Mouse (Mus musculus) MEL (cell line): ENCODE results near the gene Ahcyl2. TPM values are rescaled to one million over a fixed set of nuclear protein-coding genes. Genes with fewer than 3 reads are reported as not detected.

ENCODE experiments used
- DNase-seq: peaks from one replicate; pipeline ENCODE4 v3.0.0; 2011; ENCODE audit warnings: low read depth, low spot score
- H3K27ac ChIP-seq: 2 replicates; pipeline ENCODE4 v1.5.1; 2012; ENCODE audit warnings: low read depth, mild to moderate bottlenecking, control low read depth, low read length, moderate library complexity; ENCODE audit not compliant: control insufficient read depth
- H3K27me3 ChIP-seq, 2 experiments: fragments of 150-350 bp in 1 of 2; sonication (generic) in 1 of 2; 2 replicates each; pipeline ENCODE4 v1.6.1; 2012; ENCODE audit warnings: low read length in 2 of 2, mild to moderate bottlenecking in 2 of 2, improper control_type of control experiment in 1 of 2, moderate library complexity in 1 of 2; ENCODE audit not compliant: insufficient read depth in 2 of 2, control insufficient read depth in 1 of 2
- H3K36me3 ChIP-seq, 2 experiments: 2 replicates each; pipeline ENCODE4 v1.6.1; 2012 to 2014; ENCODE audit warnings: low read length in 2 of 2, improper control_type of control experiment in 1 of 2, inconsistent platforms in 1 of 2, mild to moderate bottlenecking in 1 of 2; ENCODE audit not compliant: insufficient read depth in 2 of 2, control insufficient read depth in 1 of 2
- H3K4me1 ChIP-seq, 2 experiments: fragments of 150-350 bp in 1 of 2; sonication (generic) in 1 of 2; 2 replicates each; pipeline ENCODE4 v1.6.1; 2012; ENCODE audit warnings: low read length in 2 of 2, improper control_type of control experiment in 1 of 2, mild to moderate bottlenecking in 1 of 2; ENCODE audit not compliant: insufficient read depth in 2 of 2, control insufficient read depth in 1 of 2
- H3K4me3 ChIP-seq, 2 experiments: fragments of 150-350 bp in 1 of 2; sonication (generic) in 1 of 2; 2 replicates each; pipeline ENCODE4 v1.5.1; 2012; ENCODE audit warnings: low read depth in 2 of 2, low read length in 2 of 2, mild to moderate bottlenecking in 2 of 2, moderate library complexity in 2 of 2, control low read depth in 1 of 2, improper control_type of control experiment in 1 of 2; ENCODE audit not compliant: control insufficient read depth in 1 of 2, insufficient read depth in 1 of 2
- H3K79me2 ChIP-seq: 2 replicates; pipeline ENCODE4 v1.6.1; 2012; ENCODE audit warnings: mild to moderate bottlenecking, low read length, moderate library complexity; ENCODE audit not compliant: control insufficient read depth, poor library complexity, insufficient read depth
- H3K9ac ChIP-seq: 2 replicates; pipeline ENCODE4 v1.6.1; 2012; ENCODE audit warnings: low read depth, mild to moderate bottlenecking, control low read depth, low read length, moderate library complexity; ENCODE audit not compliant: control insufficient read depth, poor library complexity, severe bottlenecking
- H3K9me3 ChIP-seq: fragments of 150-350 bp; sonication (generic); replicated peaks from 2 replicates; pipeline ENCODE4 v1.6.1; 2012; ENCODE audit warnings: mild to moderate bottlenecking, low read length, improper control_type of control experiment, moderate library complexity; ENCODE audit not compliant: insufficient read depth
- BHLHE40 ChIP-seq: IDR thresholded peaks from 2 replicates; pipeline ENCODE4 v1.6.1; 2012; ENCODE audit warnings: low read depth, mild to moderate bottlenecking, inconsistent platforms, low read length, improper control_type of control experiment, borderline replicate concordance
- CHD2 ChIP-seq: IDR thresholded peaks from 2 replicates; pipeline ENCODE4 v1.6.1; 2011; ENCODE audit warnings: low read length, improper control_type of control experiment
- ELF1 ChIP-seq: IDR thresholded peaks from 2 replicates; pipeline ENCODE4 v1.6.1; 2014; ENCODE audit warnings: low read depth, mild to moderate bottlenecking, inconsistent platforms, low read length, improper control_type of control experiment, moderate library complexity
- EP300 ChIP-seq, 2 experiments: IDR thresholded peaks; 2 replicates each; pipeline ENCODE4 v1.6.1; 2011; ENCODE audit warnings: improper control_type of control experiment in 2 of 2, low read length in 2 of 2, low read depth in 1 of 2, mild to moderate bottlenecking in 1 of 2
- GABPA ChIP-seq: IDR thresholded peaks from 2 replicates; pipeline ENCODE4 v1.6.1; 2012; ENCODE audit warnings: low read depth, mild to moderate bottlenecking, inconsistent platforms, low read length, improper control_type of control experiment, moderate library complexity
- GATA1 ChIP-seq: IDR thresholded peaks from 2 replicates; pipeline ENCODE4 v1.6.1; 2011; ENCODE audit warnings: low read depth, low read length, improper control_type of control experiment
- HCFC1 ChIP-seq: IDR thresholded peaks from 2 replicates; pipeline ENCODE4 v1.6.1; 2012; ENCODE audit warnings: low read depth, mild to moderate bottlenecking, inconsistent platforms, low read length, improper control_type of control experiment, moderate library complexity
- JUND ChIP-seq: IDR thresholded peaks from 2 replicates; pipeline ENCODE4 v1.6.1; 2011; ENCODE audit warnings: low read depth, mild to moderate bottlenecking, improper control_type of control experiment, low read length
- MAFK ChIP-seq: IDR thresholded peaks from 2 replicates; pipeline ENCODE4 v1.6.1; 2011; ENCODE audit warnings: low read depth, mild to moderate bottlenecking, low read length, improper control_type of control experiment, borderline replicate concordance
- MAX ChIP-seq: IDR thresholded peaks from 2 replicates; pipeline ENCODE4 v1.6.1; 2011; ENCODE audit warnings: low read length, improper control_type of control experiment
- MAZ ChIP-seq: IDR thresholded peaks from 2 replicates; pipeline ENCODE4 v1.6.1; 2012; ENCODE audit warnings: low read depth, mild to moderate bottlenecking, inconsistent platforms, low read length, improper control_type of control experiment
- MEF2A ChIP-seq: IDR thresholded peaks from 2 replicates; pipeline ENCODE4 v1.6.1; 2014; ENCODE audit warnings: low read depth, mild to moderate bottlenecking, inconsistent platforms, low read length, improper control_type of control experiment; ENCODE audit not compliant: poor library complexity, insufficient replicate concordance, severe bottlenecking; ENCODE audit errors: extremely low read depth
- MXI1 ChIP-seq: IDR thresholded peaks from 2 replicates; pipeline ENCODE4 v1.6.1; 2011; ENCODE audit warnings: mild to moderate bottlenecking, low read depth, low read length, improper control_type of control experiment
- MYC ChIP-seq: IDR thresholded peaks from 2 replicates; pipeline ENCODE4 v1.6.1; 2011; ENCODE audit warnings: low read depth, mild to moderate bottlenecking, low read length, improper control_type of control experiment, moderate library complexity
- POLR2AphosphoS2 ChIP-seq: IDR thresholded peaks from 2 replicates; pipeline ENCODE4 v1.6.1; 2011; ENCODE audit warnings: low read length, improper control_type of control experiment
- POLR2AphosphoS5 ChIP-seq: IDR thresholded peaks from 2 replicates; pipeline ENCODE4 v1.6.1; 2012; ENCODE audit warnings: low read depth, borderline replicate concordance, mild to moderate bottlenecking, inconsistent platforms, low read length, moderate library complexity, mixed read lengths
- RAD21 ChIP-seq: IDR thresholded peaks from 2 replicates; pipeline ENCODE4 v1.6.1; 2011; ENCODE audit warnings: mild to moderate bottlenecking, low read depth, low read length, improper control_type of control experiment
- RCOR1 ChIP-seq: IDR thresholded peaks from 2 replicates; pipeline ENCODE4 v1.6.1; 2012; ENCODE audit warnings: low read depth, mild to moderate bottlenecking, inconsistent platforms, low read length, improper control_type of control experiment
- SIN3A ChIP-seq: IDR thresholded peaks from 2 replicates; pipeline ENCODE4 v1.6.1; 2012; ENCODE audit warnings: low read length, improper control_type of control experiment, inconsistent platforms
- TAL1 ChIP-seq: IDR thresholded peaks from 2 replicates; pipeline ENCODE4 v1.6.1; 2012; ENCODE audit warnings: mild to moderate bottlenecking, inconsistent platforms, low read length, moderate library complexity, mixed read lengths
- TBP ChIP-seq: IDR thresholded peaks from 2 replicates; pipeline ENCODE4 v1.8.0; 2011; ENCODE audit warnings: low read depth, low read length, improper control_type of control experiment
- TCF12 ChIP-seq: IDR thresholded peaks from 2 replicates; pipeline ENCODE4 v1.6.1; 2014; ENCODE audit warnings: low read depth, mild to moderate bottlenecking, inconsistent platforms, low read length, improper control_type of control experiment, moderate library complexity
- USF1 ChIP-seq: IDR thresholded peaks from 2 replicates; pipeline ENCODE4 v1.6.1; 2014; ENCODE audit warnings: low read depth, mild to moderate bottlenecking, inconsistent platforms, low read length, improper control_type of control experiment, moderate library complexity
- USF2 ChIP-seq, 2 experiments: IDR thresholded peaks; 2 replicates each; pipeline ENCODE4 v1.6.1; 2011 to 2012; ENCODE audit warnings: improper control_type of control experiment in 2 of 2, low read length in 2 of 2, borderline replicate concordance in 1 of 2, inconsistent platforms in 1 of 2, low read depth in 1 of 2, mild to moderate bottlenecking in 1 of 2; ENCODE audit not compliant: insufficient read depth in 1 of 2
- ZC3H11A ChIP-seq: IDR thresholded peaks from 2 replicates; pipeline ENCODE4 v1.6.1; 2012; ENCODE audit warnings: low read depth, mild to moderate bottlenecking, inconsistent platforms, low read length, improper control_type of control experiment
- ZKSCAN1 ChIP-seq: IDR thresholded peaks from 2 replicates; pipeline ENCODE4 v1.6.1; 2012; ENCODE audit warnings: low read depth, mild to moderate bottlenecking, inconsistent platforms, low read length, improper control_type of control experiment, moderate library complexity
- ZNF384 ChIP-seq: IDR thresholded peaks from 2 replicates; pipeline ENCODE4 v1.6.1; 2012; ENCODE audit warnings: low read depth, mild to moderate bottlenecking, inconsistent platforms, low read length, improper control_type of control experiment
- polyA plus RNA-seq, 2 experiments: library from polyadenylated mRNA; stranded (reverse) in 1 of 2; unstranded in 1 of 2; fragments of >175 nt in 1 of 2; fragments of >200 nt in 1 of 2; gene quantifications; 2 replicates each; pipeline versions ENCODE4 v1.2.1 to v1.2.4; 2012; ENCODE audit warnings: low replicate concordance in 2 of 2, low read depth in 1 of 2; ENCODE audit not compliant: insufficient read length in 2 of 2, insufficient read depth in 1 of 2, missing spikeins in 1 of 2
- total RNA-seq: library from RNA; depleted of rRNA; stranded (reverse); fragments of 300-350 nt; gene quantifications from 2 replicates; pipeline ENCODE4 v1.2.3, GENCODE M21; 2012

Ahcyl2 gene
- total and polyA plus RNA-seq, 3 experiments = 16.9 to 17.0 TPM; not detected in 1

DNA sequence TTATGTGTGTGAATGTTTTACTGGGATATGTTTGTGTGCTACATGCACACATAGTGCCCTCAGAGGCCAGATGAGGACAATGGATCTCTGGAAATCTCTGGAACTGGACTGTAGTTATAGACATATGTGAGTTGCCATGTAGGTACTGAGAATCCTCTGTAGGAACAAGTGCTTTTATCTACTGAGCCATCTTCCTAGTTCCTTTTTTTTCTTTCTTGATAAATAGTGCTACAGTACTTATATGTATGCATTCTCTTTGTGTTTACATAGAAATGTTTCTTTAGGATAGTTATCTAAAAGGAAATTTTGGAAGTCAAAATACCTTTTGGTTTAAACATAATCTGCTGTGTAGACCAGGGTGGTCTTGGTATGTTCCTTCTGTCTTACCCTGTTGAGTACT lies 12.3 kb downstream of the Ahcyl2 start:
- peaks cover 26 to 49% of the 10 kb centered on the region in 2 experiments for H3K4me1 ChIP-seq
- no peak for DNase-seq
- H3K27ac ChIP-seq = no peak overlapping the region
- H3K9me3 ChIP-seq = no peaks in the 10 kb centered on the region
- peaks cover 0 to 58% of the 10 kb centered on the region in 2 experiments; a peak in 2 of 4 replicates for H3K36me3 ChIP-seq
- TF ChIP-seq RAD21 = no peak
- no peak for TF ChIP-seq SIN3A
- TF ChIP-seq ELF1 = no peak
- no peak for TF ChIP-seq TBP
- TF ChIP-seq RCOR1 = no peak
- TF ChIP-seq TCF12 = no peak
- peak; percentile 83 for TF ChIP-seq GATA1
- TF ChIP-seq BHLHE40 = no peak
- no peak for TF ChIP-seq JUND
- TF ChIP-seq ZNF384 = peak; percentile 61
- TF ChIP-seq CHD2 = no peak
- no peak for TF ChIP-seq MAX
- peak in 1 of 2 experiments; percentile 53; a peak in 1 of 4 replicates for TF ChIP-seq EP300 (IDR thresholded peaks at IDR 0.05; ENCODE audit: low read depth in 1 of 2, low read length in 2 of 2)
- TF ChIP-seq GABPA = no peak
- no peak for TF ChIP-seq HCFC1
- no peak for TF ChIP-seq ZC3H11A
- TF ChIP-seq, all 39 proteins: peak for 3
- H3K4me3 ChIP-seq = no peak overlapping the region
- peaks cover 7% of the 10 kb centered on the region for H3K79me2 ChIP-seq
- no peaks in the 10 kb centered on the region for H3K27me3 ChIP-seq
- H3K9ac ChIP-seq = no peak overlapping the region

DNA sequence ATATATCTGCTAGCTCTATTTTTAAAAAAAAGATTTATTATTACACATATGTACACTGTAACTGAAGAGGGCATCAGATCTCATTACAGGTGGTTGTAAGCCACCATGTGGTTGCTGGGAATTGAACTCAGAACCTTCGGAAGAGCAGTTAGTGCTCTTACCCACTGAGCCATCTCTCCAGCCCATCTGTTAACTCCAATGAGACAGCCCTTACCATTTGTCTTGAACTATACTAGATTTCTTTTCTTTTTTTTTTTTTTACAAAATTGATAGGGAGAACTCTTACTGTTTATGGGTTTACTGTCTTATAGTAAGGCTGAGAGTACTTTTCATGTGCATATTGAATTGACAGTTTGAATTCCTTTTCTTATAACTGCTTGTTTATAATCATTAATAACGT lies 12.8 kb downstream of the Ahcyl2 start:
- Histone ChIP-seq H3K9me3 (no peaks in the 10 kb centered on the region), H3K9ac (no peak overlapping the region), H3K27ac (no peak overlapping the region), H3K36me3 (peaks cover 0 to 60% of the 10 kb centered on the region in 2 experiments; a peak in 2 of 4 replicates), H3K79me2 (peaks cover 7% of the 10 kb centered on the region), H3K27me3 (no peaks in the 10 kb centered on the region), H3K4me1 (peaks cover 25 to 46% of the 10 kb centered on the region in 2 experiments), H3K4me3 (no peak overlapping the region)
- DNase-seq = no peak
- TF ChIP-seq ZKSCAN1 (no peak), TAL1 (no peak), MYC (no peak), BHLHE40 (no peak), ZNF384 (0 out of 2 replicates have a peak, but pooled peaks have one; percentile 1), USF2 (IDR thresholded peaks at IDR 0.05; ENCODE audit: borderline replicate concordance in 1 of 2, insufficient read depth in 1 of 2, low read depth in 1 of 2, low read length in 2 of 2) (no peak), MAFK (no peak), POLR2AphosphoS2 (no peak), HCFC1 (no peak), POLR2AphosphoS5 (no peak), MAZ (no peak), MAX (no peak), USF1 (no peak), MEF2A (no peak), MXI1 (no peak), TBP (peak; percentile 95)
